Mouse (Mus musculus) neural tube, embryonic 11.5 days (tissue): ENCODE data around the gene Cldn34b3. TPM values are rescaled to one million over a fixed set of nuclear protein-coding genes. Genes with fewer than 3 reads are reported as not detected.
"Not testable (repeated sequence)": the region's sequence is repeated elsewhere in the genome, so short reads cannot be mapped to it uniquely, and the experiment has no call there.

Experiments
- ATAC-seq: fragments of 200-750 bp; cut with Nextera tagmentation; 2 replicates; pipeline ENCODE4 v1.8.0; 2017; ENCODE audit warnings: moderate number of reproducible peaks, mild to moderate bottlenecking, moderate TSS enrichment, moderate library complexity; ENCODE audit not compliant: insufficient read depth, low FRiP score, low TSS enrichment
- DNase-seq: peaks from one replicate; pipeline ENCODE4 v3.0.0-alpha.2; 2015; ENCODE audit warnings: low spot score
- H3K27ac ChIP-seq: fragments of 300-500 bp; sonication (generic); 2 replicates; pipeline ENCODE4 v1.5.1; 2014; ENCODE audit warnings: low read depth, mild to moderate bottlenecking, low read length
- H3K27me3 ChIP-seq: fragments of 300-500 bp; sonication (generic); 2 replicates; pipeline ENCODE4 v1.6.1; 2014; ENCODE audit warnings: mild to moderate bottlenecking, low read length, mixed read lengths; ENCODE audit not compliant: control insufficient read depth, insufficient read depth
- H3K36me3 ChIP-seq: fragments of 300-500 bp; sonication (generic); 2 replicates; pipeline ENCODE4 v1.6.1; 2014; ENCODE audit warnings: mild to moderate bottlenecking, low read length, moderate library complexity, mixed read lengths; ENCODE audit not compliant: control insufficient read depth, insufficient read depth
- H3K4me1 ChIP-seq: fragments of 300-500 bp; sonication (generic); 2 replicates; pipeline ENCODE4 v1.6.1; 2014; ENCODE audit warnings: low read length, mixed read lengths; ENCODE audit not compliant: control insufficient read depth, insufficient read depth
- H3K4me2 ChIP-seq: fragments of 300-500 bp; sonication (generic); 2 replicates; pipeline ENCODE4 v1.6.1; 2014; ENCODE audit warnings: low read depth, mild to moderate bottlenecking, moderate library complexity
- H3K4me3 ChIP-seq: fragments of 300-500 bp; sonication (generic); 2 replicates; pipeline ENCODE4 v1.5.1; 2014; ENCODE audit warnings: low read depth, low read length
- H3K9ac ChIP-seq: fragments of 300-500 bp; sonication (generic); 2 replicates; pipeline ENCODE4 v1.6.1; 2014; ENCODE audit warnings: mild to moderate bottlenecking, low read length
- H3K9me3 ChIP-seq: fragments of 300-500 bp; sonication (generic); 2 replicates; pipeline ENCODE4 v1.6.1; 2016; ENCODE audit warnings: low read length; ENCODE audit not compliant: control insufficient read depth
- WGBS: fragments of 180-500 bp; shearing (Covaris S2); extraction: QIAGEN DNeasy Blood & Tissue Kit; methylation state at CpG from one replicate; pipeline ENCODE4 v1.1.7; 2014; 5-methylcytosine and 5-hydroxymethylcytosine counted together
- polyA plus RNA-seq: library from polyadenylated mRNA; unstranded; fragments of >200 nt; fragmentation: Nextera tagmentation; extraction: Ambion mirVana; gene quantifications from 2 replicates; pipeline ENCODE4 v1.2.1, GENCODE M21; 2014

The Cldn34b3 gene
- not detected in 2 replicates for polyA plus RNA-seq

DNA sequence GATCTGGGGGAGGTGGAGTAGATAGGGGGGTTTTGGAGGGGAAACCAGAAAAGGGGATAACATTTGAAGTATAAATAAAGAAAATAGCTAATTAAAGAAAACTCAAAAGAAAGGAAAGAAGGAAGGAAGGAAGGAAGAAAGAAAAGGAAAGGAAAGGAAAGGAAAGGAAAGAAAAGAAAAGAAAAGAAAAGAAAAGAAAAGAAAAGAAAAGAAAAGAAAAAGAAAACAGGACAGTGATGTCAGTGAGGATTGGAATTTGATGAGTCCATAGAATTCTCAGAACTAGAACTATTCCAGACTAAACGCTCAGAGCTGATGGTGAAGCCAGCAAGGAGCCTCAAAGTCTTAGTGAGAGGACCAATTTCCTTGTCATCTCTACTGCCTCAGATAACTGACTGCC lies at the start of gene Cldn34b3:
TSS of gene Cldn34b3 (plus strand) at position 301 of the 400 bp plus-strand sequence.
- not testable (repeated sequence) for ATAC-seq

More for the DNA sequence above, at the start of gene Cldn34b3:
- not testable (repeated sequence) for H3K9ac ChIP-seq, DNase-seq, H3K27me3 ChIP-seq, H3K9me3 ChIP-seq, H3K36me3 ChIP-seq, H3K27ac ChIP-seq, H3K4me1 ChIP-seq, H3K4me2 ChIP-seq, H3K4me3 ChIP-seq
- 100% methylated on average over 1 of the region's 1 CpGs for WGBS

Other genes starting within 250 kb of the Cldn34b3 start
- gene Cldn34b4, start 129.0 kb downstream of the Cldn34b3 start, polyA plus RNA-seq, result not detected in 2 replicates